Mouse (Mus musculus) small intestine, adult 2 months (tissue): Measurements from ENCODE around the gene Kcnb1.

Experiments
- CTCF ChIP-seq: fragments of 200-500 bp; IDR thresholded peaks from 2 replicates; pipeline ENCODE4 v1.5.1; 2012; ENCODE audit warnings: low read depth, mild to moderate bottlenecking, control low read depth, inconsistent platforms, low read length, moderate library complexity, mixed read lengths; ENCODE audit not compliant: insufficient replicate concordance, insufficient read length; ENCODE audit errors: extremely low read depth
- POLR2A ChIP-seq: fragments of 200-500 bp; IDR thresholded peaks from 2 replicates; pipeline ENCODE4 v1.6.1; 2012; ENCODE audit warnings: low read depth, mild to moderate bottlenecking, control low read depth, inconsistent platforms, low read length, moderate library complexity

- TF ChIP-seq POLR2A (no peak), CTCF (no peak)
These were observed 103.1 kb downstream of the Kcnb1 start for GRCm38 (mm10) chr2:167086836-167087235.
